Mouse (Mus musculus): ENCODE results near the gene Eps8l2. TPM values are rescaled to one million over a fixed set of nuclear protein-coding genes. Genes with fewer than 3 reads are reported as not detected.
A peak's percentile ranks its signal among the peaks of the same experiment; 100 is the strongest.

Gene Eps8l2
- polyA plus RNA-seq, 1 experiment from 2014 or later = 2.2 TPM

DNA sequence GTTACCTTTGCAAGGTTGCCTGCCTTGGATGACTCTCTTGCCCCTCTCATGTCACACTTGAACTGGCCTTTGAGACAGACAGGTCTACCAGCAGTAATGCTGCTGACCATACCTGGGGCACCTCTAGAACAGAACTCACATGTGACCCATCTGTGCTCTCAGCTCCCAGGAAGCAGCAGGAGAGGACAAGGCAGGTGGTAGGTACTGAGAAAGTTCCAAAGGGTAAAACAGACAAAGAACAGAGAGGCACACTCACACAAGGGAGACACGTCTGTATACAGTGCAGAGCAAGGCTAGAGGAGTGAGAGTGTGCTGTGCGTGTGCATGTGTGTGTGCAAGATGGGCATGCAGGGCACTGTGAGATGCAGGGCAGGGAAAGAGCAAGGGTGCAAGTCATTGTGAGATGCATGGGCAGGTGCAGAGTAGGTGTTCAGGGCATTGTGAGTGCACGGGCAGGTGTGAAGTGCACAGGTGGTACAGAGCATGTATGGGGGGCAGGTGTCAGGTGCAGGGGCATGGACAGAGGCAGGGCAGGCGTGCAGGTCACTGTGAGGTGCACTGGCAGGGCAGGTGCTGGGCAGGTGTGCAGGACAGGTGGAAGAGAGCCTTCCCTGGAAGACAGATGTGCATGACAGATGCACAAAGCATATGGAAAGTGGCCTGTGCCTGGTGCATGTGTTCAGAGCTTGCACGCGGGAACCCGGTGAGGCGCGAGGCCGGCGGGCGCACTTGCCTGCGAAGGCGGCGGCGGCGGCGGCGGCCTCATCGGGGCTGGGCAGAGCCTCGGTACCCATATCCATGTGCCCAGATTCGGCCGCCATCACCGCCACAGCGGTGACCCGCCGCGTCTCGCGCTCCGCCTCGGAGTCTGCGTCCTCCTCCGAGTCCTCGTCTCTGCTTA is 11.9 kb upstream of the Eps8l2 start:
- Histone ChIP-seq H3K9me3 (ENCODE audit: control insufficient read depth, low read length) (no peaks in the 10 kb centered on the region), H3K4me3 (ENCODE audit: low read depth, low read length) (peak overlapping the region; percentile 63), H3K27me3 (ENCODE audit: control insufficient read depth, insufficient read depth, low read length) (no peaks in the 10 kb centered on the region), H3K4me2 (ENCODE audit: low read depth) (peak overlapping the region; percentile 99), H3K36me3 (ENCODE audit: control insufficient read depth, insufficient read depth, low read length) (peaks cover under 1% of the 10 kb centered on the region), H3K4me1 (ENCODE audit: control insufficient read depth, insufficient read depth, low read length) (peaks cover 19% of the 10 kb centered on the region), H3K27ac (ENCODE audit: low read depth, low read length) (peak overlapping the region; percentile 99), H3K9ac (ENCODE audit: low read length) (peak overlapping the region; percentile 96)
- WGBS = 6% methylated on average over 35 of the region's 35 CpGs
- DNase-seq (ENCODE audit: low spot score) (peak; percentile 19), ATAC-seq (ENCODE audit: insufficient read depth, low FRiP score, low TSS enrichment) (peak; percentile 31)

DNA sequence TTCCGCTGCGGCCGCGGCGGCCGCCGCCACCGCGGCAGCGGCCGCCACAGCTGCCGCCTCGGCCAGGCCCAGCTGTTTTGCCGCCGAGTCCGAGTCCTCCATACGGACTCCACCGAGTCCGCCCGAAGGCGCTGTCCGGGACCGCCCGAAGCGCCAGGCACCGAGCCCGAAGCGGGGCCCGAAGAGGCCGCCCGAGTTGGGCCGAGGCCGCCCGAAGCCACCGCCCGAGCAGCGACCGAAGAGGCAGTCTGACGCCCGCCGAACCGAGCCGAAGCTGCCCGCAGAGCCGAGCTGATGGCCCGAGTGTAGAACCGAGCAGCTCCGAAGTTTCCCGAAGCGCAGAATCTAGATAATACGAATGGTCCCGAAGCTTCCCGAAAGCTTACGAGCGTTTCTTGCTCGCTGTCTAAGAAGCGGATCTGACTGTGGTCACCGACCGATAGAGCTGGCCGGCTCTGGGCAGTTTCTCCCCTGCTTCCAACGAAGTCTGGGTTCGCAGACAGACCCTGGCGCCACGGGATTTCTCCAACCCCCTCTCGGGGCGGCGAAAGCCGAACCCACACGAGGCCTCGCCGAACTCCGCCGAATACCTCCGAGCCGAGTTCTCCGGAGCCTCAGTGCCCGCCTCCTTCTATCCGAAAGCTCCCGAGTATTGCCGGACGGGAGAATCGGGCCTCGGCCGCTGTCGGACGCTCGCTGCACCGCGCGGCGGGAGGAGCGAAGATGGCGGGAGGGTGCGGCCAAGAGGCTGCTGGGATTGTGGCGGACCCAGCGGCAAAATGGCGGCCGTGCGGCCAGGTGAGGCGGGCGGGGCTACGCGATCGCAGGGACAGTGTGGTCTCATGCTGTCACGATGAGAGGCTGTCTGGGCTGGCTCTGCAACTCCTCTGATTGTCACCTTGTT is 11.0 kb upstream of the Eps8l2 start, which contains the start of the genes Deaf1 and Tmem80:
TSS of gene Deaf1 (minus strand) at position 222 of the 904 bp plus-strand sequence.
TSS of gene Tmem80 (plus strand) at position 271 of the 904 bp plus-strand sequence.
- Histone ChIP-seq H3K27me3 (ENCODE audit: control insufficient read depth, insufficient read depth, low read length) (no peaks in the 10 kb centered on the region), H3K4me3 (ENCODE audit: low read depth, low read length) (peak within 1 kb of the TSS; percentile 63), H3K4me2 (ENCODE audit: low read depth) (peak within 1 kb of the TSS; percentile 99), H3K9me3 (ENCODE audit: control insufficient read depth, low read length) (no peaks in the 10 kb centered on the region), H3K27ac (ENCODE audit: low read depth, low read length) (peak within 1 kb of the TSS; percentile 99), H3K4me1 (ENCODE audit: control insufficient read depth, insufficient read depth, low read length) (peaks cover 19% of the 10 kb centered on the region), H3K9ac (ENCODE audit: low read length) (peak within 1 kb of the TSS; percentile 96), H3K36me3 (ENCODE audit: control insufficient read depth, insufficient read depth, low read length) (no peaks in the 10 kb centered on the region)
- under 1% methylated on average over 105 of the region's 105 CpGs for WGBS
- ATAC-seq (ENCODE audit: insufficient read depth, low FRiP score, low TSS enrichment) = peak; percentile 93
- DNase-seq (ENCODE audit: low spot score) = peak; percentile 99

DNA sequence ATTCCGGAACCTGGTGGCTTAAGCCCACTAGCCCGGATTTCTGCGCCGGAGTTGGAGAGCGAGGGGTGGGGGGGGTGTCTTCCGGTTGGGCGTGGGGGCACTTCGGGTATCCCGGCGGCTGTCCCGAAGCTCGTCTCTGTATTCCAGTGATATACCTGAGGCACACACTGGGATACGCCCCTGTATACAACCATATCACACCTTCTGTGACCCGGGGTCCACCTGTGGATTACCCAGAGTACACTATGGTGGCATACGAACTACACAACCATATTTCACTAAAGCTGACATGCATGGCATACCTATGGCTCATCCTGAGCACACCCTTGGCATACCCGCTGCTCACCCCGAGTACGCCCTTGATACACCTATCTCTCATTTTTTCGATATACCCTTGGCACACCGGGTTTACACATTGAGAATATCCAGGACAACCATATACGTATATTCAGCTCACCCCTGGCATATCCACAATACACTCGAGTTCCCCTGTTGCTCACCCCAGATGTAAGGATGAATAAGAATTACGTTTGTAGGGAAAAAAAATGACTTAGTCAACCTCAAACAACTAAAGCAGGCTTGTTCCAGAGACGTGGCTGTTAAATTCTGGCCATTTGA is 10.2 kb upstream of the Eps8l2 start:
- Histone ChIP-seq H3K36me3 (ENCODE audit: control insufficient read depth, insufficient read depth, low read length) (peaks cover 3% of the 10 kb centered on the region; the same call in 1 of the 2 replicates), H3K27ac (ENCODE audit: low read depth, low read length) (peak overlapping the region; percentile 99), H3K4me3 (ENCODE audit: low read depth, low read length) (peak overlapping the region; percentile 63), H3K9me3 (ENCODE audit: control insufficient read depth, low read length) (no peaks in the 10 kb centered on the region), H3K9ac (ENCODE audit: low read length) (peak overlapping the region; percentile 96), H3K4me2 (ENCODE audit: low read depth) (peak overlapping the region; percentile 99), H3K27me3 (ENCODE audit: control insufficient read depth, insufficient read depth, low read length) (no peaks in the 10 kb centered on the region), H3K4me1 (ENCODE audit: control insufficient read depth, insufficient read depth, low read length) (peaks cover 19% of the 10 kb centered on the region)
- DNase-seq (ENCODE audit: low spot score) = peak; percentile 24
- 19% methylated on average over 24 of the region's 24 CpGs for WGBS
- ATAC-seq (ENCODE audit: insufficient read depth, low FRiP score, low TSS enrichment) = peak; percentile 40

DNA sequence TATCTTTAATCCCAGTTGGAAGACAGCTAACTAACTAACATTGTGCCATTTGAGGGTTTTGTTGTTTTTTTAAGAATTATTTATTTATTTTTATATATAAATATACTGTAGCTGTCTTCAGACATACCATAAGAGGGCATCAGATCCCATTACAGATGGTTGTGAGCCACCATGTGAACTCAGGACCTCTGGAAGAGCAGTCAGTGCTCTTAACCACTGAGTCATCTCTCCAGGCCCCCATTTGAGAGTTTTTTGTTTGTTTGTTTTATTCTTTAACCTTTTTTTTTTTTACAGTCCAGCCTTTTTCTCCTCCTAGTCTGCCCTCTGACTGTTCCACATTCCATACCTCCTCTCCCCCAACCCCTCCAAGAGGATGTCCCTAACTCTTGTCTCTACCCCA is 8.0 kb upstream of the Eps8l2 start:
- H3K27ac ChIP-seq (ENCODE audit: low read depth, low read length) = no peak overlapping the region
- H3K27me3 ChIP-seq (ENCODE audit: control insufficient read depth, insufficient read depth, low read length) = no peaks in the 10 kb centered on the region
- no peak overlapping the region for H3K4me3 ChIP-seq (ENCODE audit: low read depth, low read length)
- H3K4me1 ChIP-seq (ENCODE audit: control insufficient read depth, insufficient read depth, low read length) = peaks cover 19% of the 10 kb centered on the region
- peaks cover 4% of the 10 kb centered on the region for H3K36me3 ChIP-seq (ENCODE audit: control insufficient read depth, insufficient read depth, low read length)
- no peak overlapping the region for H3K9ac ChIP-seq (ENCODE audit: low read length)
- ATAC-seq (ENCODE audit: insufficient read depth, low FRiP score, low TSS enrichment) (no peak), DNase-seq (ENCODE audit: low spot score) (no peak)
- H3K4me2 ChIP-seq (ENCODE audit: low read depth) = no peak overlapping the region
- no peaks in the 10 kb centered on the region for H3K9me3 ChIP-seq (ENCODE audit: control insufficient read depth, low read length)

DNA sequence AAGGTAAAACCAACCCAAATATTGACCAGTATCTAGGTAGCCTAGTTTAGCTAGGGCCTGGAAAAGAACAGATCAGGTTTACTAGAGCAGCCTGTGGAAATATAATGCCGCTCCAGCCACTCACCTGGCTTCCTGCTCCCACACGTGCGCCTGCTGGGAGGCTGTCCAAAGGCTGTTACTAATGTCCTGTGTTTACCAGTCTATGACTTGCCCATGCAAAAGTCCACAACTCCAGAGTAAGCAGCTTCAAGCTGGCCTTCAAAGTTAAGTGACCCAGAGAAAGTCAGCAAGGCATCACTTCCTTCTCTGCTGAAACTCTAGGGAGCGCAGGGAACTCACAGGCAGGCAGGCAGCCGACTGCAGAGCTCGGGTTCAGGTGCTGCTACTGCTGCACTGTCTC is 6.7 kb upstream of the Eps8l2 start:
- no peak for ATAC-seq (ENCODE audit: insufficient read depth, low FRiP score, low TSS enrichment)
- no peaks in the 10 kb centered on the region for H3K27me3 ChIP-seq (ENCODE audit: control insufficient read depth, insufficient read depth, low read length)
- H3K36me3 ChIP-seq (ENCODE audit: control insufficient read depth, insufficient read depth, low read length) = peaks cover 5% of the 10 kb centered on the region
- H3K4me2 ChIP-seq (ENCODE audit: low read depth) = no peak overlapping the region
- H3K9ac ChIP-seq (ENCODE audit: low read length) = no peak overlapping the region
- H3K4me1 ChIP-seq (ENCODE audit: control insufficient read depth, insufficient read depth, low read length) = peaks cover 7% of the 10 kb centered on the region
- no peak for DNase-seq (ENCODE audit: low spot score)
- no peak overlapping the region for H3K4me3 ChIP-seq (ENCODE audit: low read depth, low read length)
- WGBS = 80% methylated on average over 6 of the region's 6 CpGs
- no peaks in the 10 kb centered on the region for H3K9me3 ChIP-seq (ENCODE audit: control insufficient read depth, low read length)
- no peak overlapping the region for H3K27ac ChIP-seq (ENCODE audit: low read depth, low read length)

DNA sequence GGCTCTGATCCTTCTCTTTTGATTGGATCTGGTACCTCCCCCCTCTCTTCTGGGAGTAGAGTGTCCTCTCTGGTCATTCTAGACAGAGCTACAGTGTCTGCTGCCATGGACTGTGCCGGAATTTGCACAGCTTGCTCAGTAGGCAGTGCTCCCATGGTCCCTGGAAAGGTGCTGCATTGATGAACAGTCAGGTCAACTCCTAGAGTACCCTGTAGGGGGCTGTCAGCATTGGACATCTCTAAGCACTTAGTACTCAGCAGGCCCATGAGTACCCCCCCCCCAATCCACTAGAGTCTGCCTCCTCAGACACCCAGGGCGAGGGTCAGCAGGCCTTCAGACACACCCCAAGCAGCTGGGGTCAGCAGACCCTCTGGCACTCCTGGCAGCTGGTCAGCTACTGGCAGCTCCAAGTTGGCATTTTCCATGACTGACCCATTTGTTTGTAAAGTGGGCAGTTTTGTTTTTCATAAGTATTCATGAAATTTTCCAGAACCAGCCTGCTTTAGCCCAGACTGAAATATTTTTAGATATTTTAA is 3.6 kb upstream of the Eps8l2 start:
- DNase-seq (ENCODE audit: low spot score) = peak; percentile 5
- Histone ChIP-seq H3K9me3 (ENCODE audit: control insufficient read depth, low read length) (no peaks in the 10 kb centered on the region), H3K4me3 (ENCODE audit: low read depth, low read length) (no peak overlapping the region), H3K27ac (ENCODE audit: low read depth, low read length) (no peak overlapping the region), H3K27me3 (ENCODE audit: control insufficient read depth, insufficient read depth, low read length) (0 out of 2 replicates have a peak, but pooled peaks cover 3% of the 10 kb centered on the region), H3K9ac (ENCODE audit: low read length) (no peak overlapping the region), H3K4me2 (ENCODE audit: low read depth) (no peak overlapping the region), H3K4me1 (ENCODE audit: control insufficient read depth, insufficient read depth, low read length) (peaks cover 5% of the 10 kb centered on the region), H3K36me3 (ENCODE audit: control insufficient read depth, insufficient read depth, low read length) (peaks cover 5% of the 10 kb centered on the region)
- WGBS = 88% methylated on average over 2 of the region's 2 CpGs
- ATAC-seq (ENCODE audit: insufficient read depth, low FRiP score, low TSS enrichment) = no peak

DNA sequence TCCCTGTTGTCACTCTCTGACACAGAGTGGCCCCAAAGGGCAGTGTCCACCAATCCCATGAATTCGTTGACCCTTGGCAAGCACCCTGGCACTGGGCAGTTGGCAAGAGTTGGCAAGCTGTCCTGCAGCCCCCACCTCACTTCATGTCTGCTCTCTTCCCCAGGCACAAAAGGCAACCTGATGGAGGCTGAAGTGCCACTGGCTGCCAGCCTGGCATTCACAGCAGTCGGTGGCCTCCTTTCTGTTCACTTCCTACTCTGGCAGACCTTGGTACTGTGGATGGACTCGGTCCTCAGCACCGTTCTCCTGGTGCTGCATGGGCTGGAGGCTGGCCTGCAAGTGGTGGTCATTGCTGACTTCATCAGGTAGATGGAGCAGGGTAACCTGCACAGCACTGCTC is 3.0 kb upstream of the Eps8l2 start:
- Histone ChIP-seq H3K9ac (ENCODE audit: low read length) (no peak overlapping the region), H3K4me3 (ENCODE audit: low read depth, low read length) (no peak overlapping the region), H3K27me3 (ENCODE audit: control insufficient read depth, insufficient read depth, low read length) (0 out of 2 replicates have a peak, but pooled peaks cover 3% of the 10 kb centered on the region), H3K4me2 (ENCODE audit: low read depth) (no peak overlapping the region), H3K36me3 (ENCODE audit: control insufficient read depth, insufficient read depth, low read length) (peaks cover 5% of the 10 kb centered on the region), H3K9me3 (ENCODE audit: control insufficient read depth, low read length) (no peaks in the 10 kb centered on the region), H3K27ac (ENCODE audit: low read depth, low read length) (no peak overlapping the region), H3K4me1 (ENCODE audit: control insufficient read depth, insufficient read depth, low read length) (peaks cover 5% of the 10 kb centered on the region)
- 89% methylated on average over 4 of the region's 4 CpGs for WGBS
- DNase-seq (ENCODE audit: low spot score) (no peak), ATAC-seq (ENCODE audit: insufficient read depth, low FRiP score, low TSS enrichment) (no peak)

DNA sequence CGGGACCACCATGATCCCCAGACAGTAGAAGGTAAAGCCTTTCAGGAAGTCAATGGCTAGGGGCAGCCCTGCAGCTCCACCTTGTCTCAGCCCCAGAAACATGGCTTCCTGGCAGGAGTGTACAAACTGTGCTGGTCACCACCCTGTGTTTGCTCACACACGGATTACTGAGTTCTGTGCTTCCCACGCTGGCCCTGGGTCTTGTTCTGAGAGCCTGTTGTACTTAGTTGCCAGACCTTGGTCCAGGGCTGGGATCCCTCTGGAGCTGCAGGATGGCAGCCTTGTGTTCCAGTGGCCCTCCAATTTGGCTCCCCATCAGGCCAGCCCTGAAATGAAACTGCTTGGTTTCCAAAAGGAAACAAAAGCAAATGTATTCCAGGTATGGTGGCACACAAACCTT is 2.4 kb upstream of the Eps8l2 start:
- Histone ChIP-seq H3K36me3 (ENCODE audit: control insufficient read depth, insufficient read depth, low read length) (peaks cover 5% of the 10 kb centered on the region), H3K4me1 (ENCODE audit: control insufficient read depth, insufficient read depth, low read length) (peaks cover 5% of the 10 kb centered on the region), H3K9ac (ENCODE audit: low read length) (no peak overlapping the region), H3K4me2 (ENCODE audit: low read depth) (no peak overlapping the region), H3K27me3 (ENCODE audit: control insufficient read depth, insufficient read depth, low read length) (0 out of 2 replicates have a peak, but pooled peaks cover 3% of the 10 kb centered on the region), H3K9me3 (ENCODE audit: control insufficient read depth, low read length) (no peaks in the 10 kb centered on the region), H3K27ac (ENCODE audit: low read depth, low read length) (no peak overlapping the region), H3K4me3 (ENCODE audit: low read depth, low read length) (no peak overlapping the region)
- DNase-seq (ENCODE audit: low spot score) (no peak), ATAC-seq (ENCODE audit: insufficient read depth, low FRiP score, low TSS enrichment) (no peak)
- WGBS = 80% methylated on average over 3 of the region's 3 CpGs
